Comparison of ENCODE assay signal across 11 mouse cellular contexts in genomic region chr8:77773256-77773655, GRCm38 (mm10). TPM values are rescaled to one million over a fixed set of nuclear protein-coding genes. Genes with fewer than 3 reads are reported as not detected.
DNase-seq lines count a peak whose midpoint lies in the region; TF ChIP-seq lines count a peak whose summit lies in the region.
"Had no signal": no experiment of that assay in that cellular context is flagged by ENCODE, and none has a peak within 500 bp of the region (broad histone marks: within the 10 kb centered on the region; RNA-seq: fewer than 3 reads in every experiment).

No protein-coding gene starts in this region.

- H3K79me3 ChIP-seq in C2C12 (ENCODE audit: low read depth), result no peaks in the 10 kb centered on the region

- peak; percentile 36 for DNase-seq in embryo, embryonic 10 days (ENCODE audit: low spot score)
- no peak for DNase-seq in embryo, embryonic 9.5 days (ENCODE audit: extremely low spot score)
- DNase-seq in layer of hippocampus, adult 2 months (ENCODE audit: low spot score in 2 of 2), result no peak
- DNase-seq in layer of hippocampus, postnatal 10 days (ENCODE audit: low spot score in 2 of 2), result no peak
- no peak for DNase-seq in brain, embryonic 14.5 days (ENCODE audit: low read depth)
- DNase-seq in layer of hippocampus, adult 9-11 months, result no peak
- no peak for DNase-seq in right cerebral cortex, adult 2 months (ENCODE audit: low spot score in 2 of 2)
- DNase-seq: adrenal gland, postnatal 36 days; cerebellum, postnatal 36 days had no signal

- H3K4me3 ChIP-seq in layer of hippocampus, adult 2 months, result no peak overlapping the region
- no peak overlapping the region for H3K4me3 ChIP-seq in C2C12 (ENCODE audit: insufficient read depth, poor library complexity, severe bottlenecking)
- H3K4me3 ChIP-seq: forebrain, embryonic 10.5 days had no signal

- no peak overlapping the region for H3ac ChIP-seq in C2C12 (ENCODE audit: control insufficient read depth, insufficient read length, low read depth)

- no peak overlapping the region for H3K27ac ChIP-seq in layer of hippocampus, adult 2 months
- H3K27ac ChIP-seq: forebrain, embryonic 10.5 days had no signal

- H3K79me2 ChIP-seq in C2C12 (ENCODE audit: control insufficient read depth, insufficient read depth), result no peaks in the 10 kb centered on the region

- H3K36me3 ChIP-seq in C2C12 (ENCODE audit: control insufficient read depth, insufficient read depth), result no peaks in the 10 kb centered on the region
- H3K36me3 ChIP-seq: forebrain, embryonic 10.5 days had no signal

- TF ChIP-seq POLR2A in brain, embryonic 14.5 days (IDR thresholded peaks at IDR 0.05; ENCODE audit: borderline replicate concordance, extremely low read depth, insufficient read depth, insufficient read length, poor library complexity, severe bottlenecking), result no peak

- peak; percentile 70 for TF ChIP-seq CTCF in layer of hippocampus, adult 2 months (conservative IDR thresholded peaks at IDR 0.05)
- TF ChIP-seq CTCF in C2C12 (IDR thresholded peaks at IDR 0.05; ENCODE audit: control insufficient read depth, insufficient read depth, insufficient read length), result peak; percentile 10
- TF ChIP-seq CTCF in brain, embryonic 14.5 days (IDR thresholded peaks at IDR 0.05; ENCODE audit: borderline replicate concordance, extremely low read depth, insufficient read depth, insufficient read length), result peak; percentile 54; the same call in 1 of the 2 replicates

- H3K27me3 ChIP-seq in C2C12 (ENCODE audit: control insufficient read depth, insufficient read depth, insufficient read length), result no peaks in the 10 kb centered on the region

TF ChIP-seq in C2C12, 6 proteins besides CTCF, POLR2A, EP300 and RAD21:
- TF ChIP-seq MAX (IDR thresholded peaks at IDR 0.05) (no peak), USF1 (IDR thresholded peaks at IDR 0.05; ENCODE audit: low read depth) (no peak), FOSL1 (IDR thresholded peaks at IDR 0.05; ENCODE audit: insufficient read depth, low read length, poor library complexity, severe bottlenecking) (no peak), CEBPB (IDR thresholded peaks at IDR 0.05; ENCODE audit: low read depth) (no peak), MYOD1 (IDR thresholded peaks at IDR 0.05; ENCODE audit: control insufficient read depth, insufficient read length, low read depth) (no peak), MYOG (IDR thresholded peaks at IDR 0.05; ENCODE audit: control insufficient read depth, extremely low read depth, insufficient read length) (no peak)

RNA-seq across cellular contexts. Expression of gene Ednra, which starts 49.0 kb away (rescaled TPM):
- 1 to 10 TPM; 4.5 to 6.4 TPM for total RNA-seq in layer of hippocampus, adult 2 months (2021)
- 1 to 10 TPM; 7.4 to 7.7 TPM for total RNA-seq in layer of hippocampus, postnatal 10 days (2021)
- 0.07 TPM for polyA plus RNA-seq in C2C12 (2012; fragmentation: generic; extraction: Trizol)
- polyA plus RNA-seq in brain, embryonic 14.5 days (2012; rRNA removed), result 8.5 and 12.5 TPM in 2 replicates

Comparison
In these comparisons a context has a peak if more than half of its experiments do, and no peak if none do; other contexts are left out.
1. CTCF ChIP-seq: peak in every context shown above with its lines; median percentile 70 in layer of hippocampus, adult 2 months; 54 in brain, embryonic 14.5 days; 10 in C2C12.